In genomic region chr16:91160679-91161078, GRCm38 (mm10) we compare ENCODE assay signal across 8 mouse cellular contexts.
A peak's percentile ranks its signal among the peaks of the same experiment; 100 is the strongest.
DNase-seq lines count a peak whose midpoint lies in the region; ATAC-seq and TF ChIP-seq lines count a peak whose summit lies in the region.

No protein-coding gene starts in this region.

- no peak overlapping the region for H3ac ChIP-seq in C2C12 (ENCODE audit: control insufficient read depth, insufficient read length, low read depth)

- no peak overlapping the region for H3K4me3 ChIP-seq in C2C12 (ENCODE audit: insufficient read depth, poor library complexity, severe bottlenecking)

- no peak for ATAC-seq in cerebellum, adult (ENCODE audit: insufficient number of reproducible peaks, low FRiP score, low TSS enrichment)
- peak; percentile 42; the same call in 1 of the 2 replicates for ATAC-seq in common myeloid progenitor, adult 5-6 weeks (replicated peaks; ENCODE audit: low read depth, poor library complexity, severe bottlenecking)

- DNase-seq in cerebellum, postnatal 14 days: peak; percentile 61 to 72
- DNase-seq in left cerebral cortex, adult 18-20 months (ENCODE audit: low spot score in 2 of 2): peak; percentile 4 to 36
- DNase-seq in left cerebral cortex, postnatal 25 days (ENCODE audit: low spot score in 2 of 2): no peak
- DNase-seq in lung, postnatal 36 days: peak; percentile 30
- DNase-seq in natural killer cell, adult 2 months (ENCODE audit: low spot score in 2 of 2): no peak

- intact Hi-C loops in left cerebral cortex, postnatal 25 days (cut with DNase I): loop anchor here (5.0 kb wide), 1 partner anchor 152 kb away; no protein-coding TSS in a partner anchor

- H3K79me3 ChIP-seq in C2C12 (ENCODE audit: low read depth): no peaks in the 10 kb centered on the region

- peak; percentile 7 for TF ChIP-seq CTCF in C2C12 (IDR thresholded peaks at IDR 0.05; ENCODE audit: control insufficient read depth, insufficient read depth, insufficient read length)

- peaks cover 38% of the 10 kb centered on the region for H3K27me3 ChIP-seq in C2C12 (ENCODE audit: control insufficient read depth, insufficient read depth, insufficient read length)

- H3K36me3 ChIP-seq in C2C12 (ENCODE audit: control insufficient read depth, insufficient read depth): no peaks in the 10 kb centered on the region

- no peaks in the 10 kb centered on the region for H3K79me2 ChIP-seq in C2C12 (ENCODE audit: control insufficient read depth, insufficient read depth)

TF ChIP-seq in C2C12, 6 proteins besides CTCF, POLR2A, EP300 and RAD21:
- no peak for TF ChIP-seq USF1 (IDR thresholded peaks at IDR 0.05; ENCODE audit: low read depth)
- TF ChIP-seq FOSL1 (IDR thresholded peaks at IDR 0.05; ENCODE audit: insufficient read depth, low read length, poor library complexity, severe bottlenecking): no peak
- no peak for TF ChIP-seq MAX (IDR thresholded peaks at IDR 0.05)
- TF ChIP-seq CEBPB (IDR thresholded peaks at IDR 0.05; ENCODE audit: low read depth): no peak
- TF ChIP-seq MYOG (IDR thresholded peaks at IDR 0.05; ENCODE audit: control insufficient read depth, extremely low read depth, insufficient read length): no peak
- no peak for TF ChIP-seq MYOD1 (IDR thresholded peaks at IDR 0.05; ENCODE audit: control insufficient read depth, insufficient read length, low read depth)

Comparison
In these comparisons a context has a peak if more than half of its experiments do, and no peak if none do; other contexts are left out.
1. DNase-seq: peak in cerebellum, postnatal 14 days (2 of 2), left cerebral cortex, adult 18-20 months (2 of 2) and lung, postnatal 36 days (single experiment); none in left cerebral cortex, postnatal 25 days (0 of 2) and natural killer cell, adult 2 months (0 of 2).